Mouse (Mus musculus): Measurements from ENCODE around the gene Gm3594.
"Not testable (repeated sequence)": the region's sequence is repeated elsewhere in the genome, so short reads cannot be mapped to it uniquely, and the experiment has no call there.

The Gm3594 gene

GRCm38 (mm10) chr14:6444511-6444910, at the start of gene Gm3594:
Gene Gm3594, minus strand, starts transcription at chr14:6444611.
- DNase-seq (ENCODE audit: low spot score in 2 of 2): not testable (repeated sequence)

DNA sequence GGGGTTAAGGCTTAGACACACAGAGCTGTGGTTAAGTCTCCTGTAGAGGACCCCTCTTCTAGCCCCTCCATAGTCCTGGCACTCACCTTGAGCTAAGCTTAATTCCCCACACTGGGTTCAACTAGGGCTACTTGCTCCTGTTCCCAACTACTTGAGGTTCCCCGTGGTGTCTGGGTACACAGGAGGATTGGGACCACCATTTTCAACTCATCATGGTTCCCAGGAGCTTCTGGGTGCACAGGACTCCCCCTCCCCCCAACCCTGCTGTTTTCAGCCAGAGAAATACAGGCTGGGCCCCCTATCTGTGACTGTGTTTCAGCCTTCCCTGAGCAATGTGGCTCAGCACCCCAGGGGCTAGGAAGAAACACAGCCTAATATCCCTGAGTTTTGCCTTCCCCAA, 41.9 kb upstream of the Gm3594 start:
- not testable (repeated sequence) for DNase-seq (ENCODE audit: low spot score in 2 of 2)

DNA sequence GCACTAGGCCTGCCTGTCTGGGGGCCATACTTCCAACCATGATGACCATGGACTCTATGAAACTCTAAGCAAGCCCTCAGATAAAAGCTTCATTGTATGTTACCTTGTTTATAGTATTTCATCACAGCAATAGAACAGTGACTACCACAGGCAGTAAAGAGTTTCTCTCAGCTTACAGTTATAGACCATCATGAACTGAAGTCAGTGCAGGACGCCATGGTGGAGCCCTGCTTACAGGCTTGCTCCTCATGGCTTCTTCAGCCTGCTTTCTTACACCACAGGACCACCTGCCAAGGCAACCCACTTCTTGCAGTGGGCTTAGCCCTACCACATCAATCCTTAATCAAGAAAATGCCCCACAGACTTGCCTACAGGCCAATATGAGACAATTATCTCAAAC, 41.1 kb upstream of the Gm3594 start:
- not testable (repeated sequence) for DNase-seq (ENCODE audit: low spot score in 2 of 2)

DNA sequence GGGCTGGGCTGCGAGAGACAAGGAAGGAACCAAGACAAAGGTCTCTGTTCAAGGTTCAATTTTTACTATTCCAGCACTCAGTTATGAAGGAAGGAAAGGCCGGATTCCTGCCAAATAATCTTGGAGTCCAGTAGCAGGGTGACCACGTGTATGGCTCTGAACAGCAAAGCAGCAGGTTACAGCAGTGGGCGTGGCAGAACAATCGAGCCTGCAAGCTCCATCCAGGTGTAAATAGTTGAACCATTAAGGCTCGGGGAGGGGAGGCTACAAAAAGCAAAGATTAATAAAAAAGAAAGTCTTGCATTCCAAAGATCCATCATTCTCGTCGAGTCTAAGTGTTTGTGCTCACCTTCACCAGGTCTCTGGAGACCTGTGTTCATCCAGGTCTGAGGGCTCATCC, 37.7 kb upstream of the Gm3594 start:
- DNase-seq (ENCODE audit: low spot score in 2 of 2): not testable (repeated sequence)

GRCm38 (mm10) chr14:6471856-6472255, 27.4 kb upstream of the Gm3594 start:
- not testable (repeated sequence) for DNase-seq (ENCODE audit: low spot score in 2 of 2)

DNA sequence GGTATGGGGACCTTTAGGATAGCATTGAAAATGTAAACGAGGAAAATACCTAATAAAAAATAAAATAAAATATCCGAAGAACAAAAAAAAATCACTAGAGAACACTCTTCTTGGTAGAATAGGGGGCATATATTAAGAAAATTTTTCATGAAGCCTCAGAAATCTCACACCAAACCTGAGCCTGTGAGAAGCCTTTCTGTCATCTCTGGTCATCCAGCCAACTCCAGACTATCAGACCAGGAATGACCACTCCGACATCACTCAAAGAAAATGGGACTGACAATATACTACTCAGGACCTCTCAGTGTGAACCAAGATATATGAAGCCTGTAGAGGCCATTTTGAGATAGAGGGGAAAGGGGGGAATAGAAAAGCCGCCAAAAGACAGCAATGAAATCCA, 3.6 kb downstream of the Gm3594 start:
- not testable (repeated sequence) for DNase-seq (ENCODE audit: low spot score in 2 of 2)

DNA sequence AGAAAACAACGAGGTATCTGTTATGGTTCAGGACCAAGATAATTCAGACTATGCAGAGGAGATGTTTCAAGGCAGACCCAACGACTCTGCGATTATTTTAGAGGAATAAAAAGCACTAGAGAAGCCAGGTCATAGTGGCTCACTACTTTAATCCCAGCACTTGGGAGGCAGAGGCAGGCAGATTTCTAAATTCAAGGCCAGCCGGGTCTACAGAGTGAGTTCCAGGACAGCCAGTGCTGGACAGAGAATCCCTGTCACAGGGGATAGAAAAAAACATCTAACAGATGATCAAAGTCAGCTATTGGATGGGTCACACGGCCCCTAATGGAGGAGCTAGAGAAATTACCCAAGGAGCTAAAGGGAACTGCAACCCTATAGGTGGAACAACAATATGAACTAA, 4.2 kb downstream of the Gm3594 start:
- DNase-seq (ENCODE audit: low spot score in 2 of 2): not testable (repeated sequence)

GRCm38 (mm10) chr14:6426766-6427165, 17.6 kb downstream of the Gm3594 start:
- peak in 1 of 2 experiments; percentile 20 for DNase-seq (ENCODE audit: low spot score in 2 of 2)

DNA sequence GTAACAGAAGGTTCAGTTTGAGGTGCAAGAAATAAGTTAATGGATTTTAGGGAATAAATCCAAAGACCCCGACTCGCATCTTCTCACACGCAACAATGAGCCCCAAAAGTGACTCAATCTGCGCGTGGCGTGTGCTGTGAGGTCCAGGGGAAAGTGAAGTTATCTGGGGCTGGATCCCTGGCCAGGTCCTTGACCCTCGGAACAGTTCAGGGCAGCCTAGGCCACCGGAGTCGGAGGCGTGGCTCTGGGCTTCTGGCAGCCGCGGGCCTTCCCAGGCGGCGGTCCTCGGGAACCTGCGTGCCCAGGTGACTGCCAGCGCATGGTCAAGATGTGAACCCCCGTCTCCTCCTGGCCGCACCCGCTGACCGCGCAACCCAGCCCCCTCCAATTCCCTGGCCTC, 18.1 kb downstream of the Gm3594 start:
- not testable (repeated sequence) for DNase-seq (ENCODE audit: low spot score in 2 of 2)

DNA sequence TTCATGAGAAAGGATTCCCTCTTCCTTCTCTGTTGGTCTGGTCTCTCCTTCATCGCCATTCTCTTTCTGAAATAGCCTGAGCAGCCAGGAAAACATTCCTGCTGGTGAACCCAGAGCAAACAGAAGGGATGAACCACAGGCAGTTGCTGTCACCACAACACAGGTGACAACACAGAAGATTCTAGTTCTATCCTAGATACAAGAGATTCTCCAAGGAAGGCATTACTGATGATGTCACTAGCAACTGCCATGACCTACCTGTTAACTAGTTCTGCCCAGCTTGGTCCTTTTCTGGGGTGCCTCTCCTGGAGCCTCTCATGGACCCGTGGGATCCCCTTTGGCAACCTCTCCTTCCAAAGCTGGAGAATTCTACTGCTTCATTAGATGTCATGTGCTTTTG, 32.0 kb downstream of the Gm3594 start, which contains the start of gene Gm3591:
Gene Gm3591, minus strand, starts transcription at position 101 of the 400 bp plus-strand sequence.
- DNase-seq (ENCODE audit: low spot score in 2 of 2): not testable (repeated sequence)

- not testable (repeated sequence) for DNase-seq (ENCODE audit: low spot score in 2 of 2)
Observed at GRCm38 (mm10) chr14:6390219-6390618, 54.2 kb downstream of the Gm3594 start, which contains the start of gene Gm16440. Gene Gm16440, minus strand, starts transcription at chr14:6390319.
